Mouse (Mus musculus): ENCODE measurements around the gene Cmtm7.

Cmtm7 gene

DNA sequence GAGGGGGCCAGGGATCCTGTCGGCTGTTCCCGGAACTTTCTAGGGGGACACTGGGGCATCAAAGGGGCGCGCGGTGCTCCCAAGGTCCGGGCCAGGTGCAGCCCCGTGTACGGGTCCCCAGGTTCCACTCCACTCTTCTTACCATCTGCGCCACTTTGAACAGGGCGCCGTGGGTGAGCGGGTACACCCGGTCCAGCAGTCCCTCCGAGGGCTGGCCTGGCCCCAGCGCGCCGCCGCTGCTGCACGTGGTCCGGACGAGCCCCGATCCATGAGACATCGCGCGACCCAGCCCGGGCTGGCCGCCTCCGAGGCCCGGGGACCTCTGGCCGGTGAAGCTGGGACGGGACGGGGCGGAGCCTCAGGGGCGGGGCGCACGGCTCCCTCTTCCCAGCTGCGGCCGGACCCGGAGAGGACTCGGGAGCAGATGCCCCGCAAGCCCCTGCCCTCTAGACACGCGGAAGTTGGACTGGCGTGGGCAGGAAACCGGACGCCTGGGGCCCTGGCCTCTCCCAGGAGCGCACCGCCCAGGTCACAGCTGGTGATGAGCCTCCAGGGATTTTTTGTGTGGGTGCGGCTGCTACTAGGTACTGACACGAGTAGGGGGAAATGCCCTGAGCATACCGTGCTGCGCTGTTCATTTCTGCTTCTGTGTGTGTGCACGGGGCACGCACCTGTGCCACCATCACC lies at the start of gene Cmtm7:
Cmtm7 (minus strand) TSS at position 331 of the 687 bp plus-strand sequence.
- DNase-seq (ENCODE audit: low spot score): peak; percentile 47

DNA sequence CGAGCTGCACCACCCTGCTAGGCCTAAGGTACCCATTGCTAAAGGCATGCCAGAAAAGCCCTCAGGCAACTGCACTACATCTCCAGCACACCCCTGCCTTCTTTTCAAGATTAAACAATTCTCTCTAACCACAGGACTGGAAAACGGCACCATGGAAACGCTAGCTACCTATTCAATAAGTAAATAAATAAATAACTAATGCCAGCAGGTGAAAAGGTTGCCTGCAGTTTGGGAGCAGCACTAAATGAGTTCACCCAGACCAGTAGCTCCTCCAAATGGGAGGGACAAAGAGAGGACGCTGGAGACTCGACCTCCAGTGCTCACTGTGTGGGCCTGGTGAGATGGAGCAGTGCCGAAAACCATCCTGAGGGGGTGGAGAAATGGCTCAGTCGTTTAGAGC lies 48.7 kb upstream of the Cmtm7 start:
- DNase-seq (ENCODE audit: low spot score): no peak

DNA sequence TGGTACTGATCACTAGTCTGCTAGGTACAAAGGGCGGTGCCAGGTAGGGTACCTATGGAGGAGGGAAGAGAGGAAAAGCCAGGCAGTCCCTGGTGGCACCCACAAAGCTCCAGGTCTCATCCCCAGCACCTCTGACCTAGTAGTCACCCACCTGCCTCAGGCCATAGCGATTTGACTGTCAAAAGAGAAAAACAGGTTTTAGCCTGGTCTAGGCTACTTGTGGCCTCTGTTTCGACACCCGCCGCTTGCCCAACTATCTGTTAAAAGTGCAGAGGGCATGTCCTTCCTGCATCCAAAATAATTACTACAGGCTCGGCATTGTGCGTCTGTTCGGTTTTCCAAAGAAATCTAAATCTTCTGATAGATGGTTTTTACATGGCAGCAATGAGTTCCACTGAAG lies 48.0 kb upstream of the Cmtm7 start:
- DNase-seq (ENCODE audit: low spot score): no peak

DNA sequence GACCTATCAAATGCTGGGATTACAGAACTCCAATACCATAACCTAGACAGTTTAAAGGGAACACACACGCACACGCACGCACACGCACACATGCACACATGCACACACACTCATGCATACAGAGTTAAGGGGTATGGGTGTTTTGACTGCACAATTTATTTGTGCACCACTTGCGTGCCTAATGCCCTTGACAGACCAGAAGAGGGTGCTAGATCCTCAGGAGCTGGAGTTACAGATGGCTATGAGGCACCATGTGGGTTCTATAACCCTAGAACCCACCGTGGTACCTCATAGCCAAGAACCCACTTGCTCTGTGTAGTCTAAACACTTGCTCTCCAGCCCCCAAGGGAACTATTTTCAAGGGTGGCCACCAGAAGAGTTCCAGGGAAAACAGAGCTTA lies 46.7 kb upstream of the Cmtm7 start:
- no peak for DNase-seq (ENCODE audit: low spot score)

DNA sequence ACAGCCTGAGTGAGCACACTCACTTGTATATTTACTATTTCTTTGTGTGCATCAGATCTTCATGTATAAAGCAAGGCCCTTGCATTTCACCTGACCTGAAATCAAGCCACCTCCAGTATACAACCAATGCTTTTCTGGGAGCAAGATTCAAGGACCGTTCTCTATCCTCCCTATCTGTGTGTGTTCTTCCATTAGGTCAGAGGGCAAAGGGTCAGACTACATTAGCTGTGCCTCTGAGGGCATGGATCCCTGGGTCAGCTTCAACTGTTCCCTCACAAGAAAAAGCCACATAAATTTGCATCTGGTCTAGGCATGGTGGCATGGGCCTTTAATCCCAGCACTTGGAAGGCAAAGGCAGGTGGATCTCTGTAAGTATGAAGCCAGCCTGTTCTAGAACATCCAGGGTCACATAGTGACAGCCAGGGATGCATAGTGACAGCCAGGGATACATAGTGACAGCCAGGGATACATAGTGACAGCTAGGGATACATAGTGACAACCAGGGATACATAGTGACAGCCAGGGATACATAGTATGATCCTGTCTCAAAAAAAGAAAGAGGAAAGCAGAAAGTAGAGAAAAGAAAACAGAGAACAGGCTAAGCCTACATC lies 45.7 kb upstream of the Cmtm7 start:
- no peak for DNase-seq (ENCODE audit: low spot score)

DNA sequence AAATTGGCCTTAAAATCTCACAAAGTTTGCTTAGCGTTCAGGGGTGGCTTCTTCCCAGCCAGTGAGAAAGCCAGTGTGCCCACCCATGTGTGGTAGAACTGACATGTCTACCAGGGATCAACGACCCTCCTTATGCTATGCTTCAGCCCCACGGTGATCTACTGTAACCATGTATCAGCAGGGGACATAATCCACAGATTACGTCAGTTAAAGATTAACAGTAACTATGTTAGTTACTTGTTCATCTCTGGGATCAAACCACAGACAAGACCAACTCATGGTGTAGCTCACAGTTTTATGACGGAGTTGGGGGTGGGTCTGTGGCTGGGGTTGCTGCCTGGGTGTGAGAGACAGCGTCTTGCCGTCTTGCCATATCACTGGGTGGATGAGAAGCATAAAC lies 42.5 kb upstream of the Cmtm7 start:
- DNase-seq (ENCODE audit: low spot score): no peak

DNA sequence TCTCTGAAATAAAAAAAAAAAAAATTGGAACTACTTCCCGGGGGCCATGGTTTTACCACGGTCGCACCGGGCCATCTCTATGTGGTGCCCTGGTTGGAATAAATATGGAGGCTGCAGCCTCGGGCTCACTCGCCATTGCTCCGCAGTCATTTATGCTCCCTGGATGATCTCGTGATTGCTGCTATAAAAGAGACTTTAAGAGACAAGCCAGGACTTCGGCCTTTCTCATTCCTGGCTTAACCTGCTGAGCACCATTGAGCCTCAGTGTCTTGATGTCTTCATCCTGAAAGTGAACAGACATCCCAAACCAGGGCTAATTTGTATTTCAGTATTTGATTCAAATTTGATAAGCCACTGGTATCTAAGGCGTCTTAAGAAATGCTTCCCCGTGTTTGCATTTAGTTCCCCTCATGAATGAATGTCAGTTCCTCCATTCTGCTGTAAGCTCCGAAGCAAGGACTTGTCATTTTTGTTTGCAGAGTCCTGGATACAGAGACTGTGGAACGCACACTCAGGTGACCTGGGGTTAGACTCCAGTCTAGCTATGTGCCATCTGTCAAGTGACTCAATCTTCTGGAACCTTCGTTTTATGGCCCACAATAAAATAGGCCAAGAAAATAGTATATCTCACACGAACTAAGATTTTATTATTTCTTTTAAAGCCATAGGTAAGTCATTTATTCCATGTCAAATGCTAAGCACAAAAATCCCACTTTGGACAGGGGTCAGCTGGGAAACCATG lies 40.1 kb upstream of the Cmtm7 start:
- no peak for DNase-seq (ENCODE audit: low spot score)

DNA sequence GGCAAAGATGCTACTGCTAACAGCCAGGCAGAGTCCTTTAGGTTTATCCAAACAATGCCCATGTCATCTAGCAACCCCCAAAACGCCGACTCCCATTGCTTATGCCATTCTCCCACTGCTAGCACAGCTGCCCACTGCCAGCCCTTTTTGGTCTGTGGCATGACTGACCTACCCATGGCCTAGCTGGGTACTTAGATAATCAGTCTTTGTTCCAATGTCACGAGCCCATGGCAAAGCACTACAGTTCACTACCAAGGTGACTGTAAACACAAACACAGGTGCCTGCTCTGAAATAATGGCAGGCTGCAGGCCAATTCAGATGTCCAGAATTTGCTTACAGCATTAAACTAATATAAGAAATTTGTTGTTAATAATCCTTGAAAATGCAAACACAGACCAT lies 37.3 kb upstream of the Cmtm7 start:
- DNase-seq (ENCODE audit: low spot score): no peak

DNA sequence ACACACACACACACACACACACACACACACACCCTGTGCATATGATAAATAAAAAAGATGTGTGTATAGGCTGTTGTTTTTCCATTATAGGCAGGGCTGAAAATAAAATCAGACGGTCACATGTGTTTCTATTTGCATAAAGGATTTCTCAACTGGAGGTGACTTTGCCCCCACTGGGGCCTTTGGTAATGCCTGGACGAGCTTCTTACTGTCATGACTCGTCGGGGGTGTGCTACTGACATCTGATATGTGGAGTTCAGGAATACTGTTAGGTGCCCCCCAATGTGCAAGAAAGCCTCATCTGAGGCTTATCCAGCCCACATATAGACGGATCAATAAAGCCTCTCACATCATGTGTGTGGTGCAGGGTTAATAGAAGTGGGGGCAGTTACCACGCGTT lies 35.4 kb upstream of the Cmtm7 start:
- no peak for DNase-seq (ENCODE audit: low spot score)

DNA sequence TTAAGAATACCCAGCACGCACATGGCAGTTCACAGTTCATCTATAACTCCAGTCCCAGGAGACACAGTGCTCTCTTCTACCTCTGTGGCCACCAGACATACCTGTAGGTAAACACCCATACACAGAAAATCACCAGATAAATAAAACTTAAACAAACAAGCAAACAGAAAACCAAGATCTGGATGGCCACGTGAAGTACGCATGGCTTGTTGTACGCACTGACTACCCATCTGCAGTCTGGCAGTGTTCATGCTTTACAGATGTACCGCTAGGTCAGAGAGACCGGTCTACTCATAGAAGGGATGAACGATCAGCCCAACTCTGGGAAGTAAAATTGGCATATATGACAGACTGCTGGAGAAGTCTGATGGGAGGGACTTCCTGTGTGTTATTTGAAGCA lies 34.5 kb upstream of the Cmtm7 start:
- DNase-seq (ENCODE audit: low spot score): no peak

DNA sequence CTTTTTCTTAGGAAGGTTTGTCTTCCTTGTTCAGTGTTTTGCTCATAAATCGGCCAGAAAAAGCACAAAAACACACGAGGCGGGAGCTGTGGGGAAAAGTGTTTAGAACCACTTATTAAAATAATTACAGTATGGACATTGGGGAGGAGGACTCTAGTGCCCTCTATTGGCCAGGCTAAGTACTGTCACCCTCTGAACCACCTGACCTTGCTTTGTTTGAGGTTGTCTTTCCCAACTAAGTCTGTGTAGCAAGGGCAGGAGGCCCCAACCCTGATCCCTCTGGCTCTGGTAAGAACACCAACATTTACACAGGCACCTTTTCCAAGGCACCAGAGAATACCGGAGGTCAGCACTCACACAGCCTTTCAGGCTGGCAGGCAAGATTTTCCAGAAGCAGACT lies 33.7 kb upstream of the Cmtm7 start:
- DNase-seq (ENCODE audit: low spot score): no peak

DNA sequence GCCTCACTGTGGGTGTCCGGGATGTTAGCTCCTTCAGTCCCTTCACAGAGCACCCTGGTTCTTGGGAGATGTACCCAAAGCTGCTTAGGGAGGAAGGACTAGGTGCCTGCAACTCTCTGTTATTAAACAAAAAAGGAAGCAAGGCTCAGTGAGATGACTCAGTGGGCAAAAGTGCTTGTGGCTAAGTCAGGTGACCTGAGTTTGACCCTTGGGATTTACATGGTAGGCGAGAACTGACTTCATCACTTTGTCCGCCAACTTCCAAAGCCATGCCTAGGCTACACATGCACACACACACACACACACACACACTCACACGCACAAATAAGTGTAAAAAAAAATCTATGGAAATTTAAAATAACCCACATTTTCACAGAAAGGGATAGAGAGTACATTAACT lies 30.3 kb upstream of the Cmtm7 start:
- DNase-seq (ENCODE audit: low spot score): no peak

DNA sequence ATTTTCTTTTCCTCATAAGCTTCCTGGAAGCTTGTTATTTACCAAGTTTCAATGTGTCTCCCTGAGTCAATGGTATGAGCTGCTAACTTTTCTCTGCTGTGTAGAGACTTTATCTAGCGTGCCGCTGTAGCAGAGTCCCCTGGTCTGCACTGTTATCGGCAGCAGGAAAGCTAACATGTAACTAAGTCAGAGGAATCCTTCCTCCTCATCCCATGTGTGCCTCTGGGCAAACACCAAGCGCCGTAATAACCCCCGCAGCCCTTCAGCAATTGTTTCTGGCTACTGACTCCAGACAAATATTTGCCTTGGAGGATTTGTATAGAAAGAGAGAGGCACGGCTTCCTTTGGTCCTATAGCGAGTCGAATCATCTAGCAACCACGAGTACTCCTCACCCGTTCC lies 29.2 kb upstream of the Cmtm7 start:
- DNase-seq (ENCODE audit: low spot score): no peak

DNA sequence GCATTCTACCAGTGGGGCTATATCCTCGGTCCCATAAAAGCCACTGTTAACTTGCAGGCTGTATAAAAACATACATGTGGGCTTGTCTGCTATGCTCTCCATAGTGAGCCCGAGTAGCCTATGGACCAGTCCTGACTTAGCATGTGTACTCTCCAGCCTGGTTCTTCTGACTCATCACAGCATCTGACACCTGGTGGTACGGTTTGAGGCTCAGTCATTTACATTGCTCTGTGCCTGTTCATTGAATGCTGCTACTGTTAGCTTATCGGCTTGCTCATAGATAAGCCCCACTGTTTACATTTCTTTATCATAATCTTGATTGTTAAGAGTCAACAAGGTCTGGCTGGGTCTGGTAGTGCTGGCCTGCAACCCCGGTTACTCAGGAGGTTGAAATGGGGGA lies 27.0 kb upstream of the Cmtm7 start:
- no peak for DNase-seq (ENCODE audit: low spot score)

DNA sequence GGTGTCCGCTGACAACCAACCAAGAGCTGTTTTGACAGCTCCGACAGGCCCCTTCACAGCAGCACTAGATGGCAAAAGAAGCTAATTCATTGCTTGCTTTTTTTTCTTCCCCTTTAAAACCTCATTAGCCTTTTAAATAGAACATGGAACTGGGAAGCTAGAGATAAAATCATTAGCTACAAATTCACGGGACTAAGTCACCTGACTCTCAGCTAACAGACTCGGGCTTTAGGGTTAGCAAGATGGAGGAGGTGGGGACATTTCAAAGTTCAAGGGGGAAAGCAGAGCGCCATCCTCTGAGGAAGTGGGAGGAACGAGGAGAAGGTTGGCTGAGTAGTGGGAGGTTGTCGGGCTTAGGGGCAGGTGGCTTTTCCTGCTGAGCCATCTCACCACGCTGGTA lies 25.6 kb upstream of the Cmtm7 start:
- DNase-seq (ENCODE audit: low spot score): no peak

DNA sequence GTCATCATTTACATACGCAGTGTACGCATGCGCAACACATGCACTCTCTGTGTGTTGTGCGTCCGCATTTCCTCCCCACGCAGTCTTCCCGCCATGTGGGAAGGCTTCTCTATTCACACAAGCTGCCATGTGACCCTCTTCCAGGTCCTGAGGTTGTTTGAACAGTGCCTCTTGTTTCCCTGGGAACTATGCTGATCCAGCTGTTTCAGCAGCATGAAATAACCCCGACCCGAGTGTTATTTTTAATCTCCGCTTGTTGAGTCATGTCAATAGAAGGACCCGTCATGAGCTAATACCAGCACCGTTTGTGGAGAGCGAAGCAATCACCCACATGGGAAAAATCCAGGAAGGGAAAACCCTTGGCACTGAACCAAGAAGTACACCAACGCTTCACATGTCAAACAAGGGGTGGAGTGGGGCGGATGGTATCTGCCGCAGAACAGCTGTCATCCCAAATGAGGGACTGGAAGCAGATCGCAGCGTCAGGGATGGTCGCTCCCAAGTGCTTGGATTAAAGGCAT lies 23.6 kb upstream of the Cmtm7 start:
- DNase-seq (ENCODE audit: low spot score): no peak

DNA sequence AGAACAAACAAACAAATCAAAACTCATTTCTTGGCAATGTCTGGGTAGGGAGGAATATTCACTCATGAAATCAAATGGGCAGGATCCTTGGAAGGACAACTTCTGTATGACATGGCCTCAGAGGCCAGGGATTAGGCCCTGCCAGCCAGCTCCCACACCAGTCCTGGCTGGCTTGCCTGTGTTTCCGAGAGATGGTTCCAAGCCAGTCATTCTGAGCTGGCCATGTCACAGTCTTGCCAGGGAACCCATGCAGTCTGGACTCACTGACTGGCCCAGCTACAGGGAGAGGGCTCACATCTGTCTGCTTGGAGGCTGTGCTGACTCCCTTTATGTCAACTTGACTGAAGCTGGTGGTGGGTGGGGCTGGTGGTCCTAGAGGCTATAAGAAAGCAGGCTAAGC lies 20.5 kb upstream of the Cmtm7 start:
- DNase-seq (ENCODE audit: low spot score): no peak

DNA sequence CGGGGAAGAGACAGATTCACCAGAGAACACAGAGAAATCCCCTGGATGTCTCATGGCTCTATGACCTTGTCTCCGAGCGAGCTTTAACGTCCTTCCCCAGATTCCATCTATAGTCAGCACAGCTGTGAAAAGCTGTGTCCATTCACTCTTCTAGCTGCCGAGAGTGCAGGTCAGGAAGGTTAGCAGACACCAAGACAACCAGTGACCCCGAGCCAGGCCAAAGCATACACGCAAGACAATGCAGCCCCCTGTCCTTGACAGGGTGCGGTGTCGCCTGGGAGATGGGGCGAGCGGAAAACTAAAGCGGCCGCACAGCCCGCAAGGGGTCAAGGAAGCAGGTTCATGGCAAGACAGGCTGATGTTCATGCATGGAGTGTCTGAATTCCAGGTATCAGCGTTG lies 19.6 kb upstream of the Cmtm7 start:
- no peak for DNase-seq (ENCODE audit: low spot score)

DNA sequence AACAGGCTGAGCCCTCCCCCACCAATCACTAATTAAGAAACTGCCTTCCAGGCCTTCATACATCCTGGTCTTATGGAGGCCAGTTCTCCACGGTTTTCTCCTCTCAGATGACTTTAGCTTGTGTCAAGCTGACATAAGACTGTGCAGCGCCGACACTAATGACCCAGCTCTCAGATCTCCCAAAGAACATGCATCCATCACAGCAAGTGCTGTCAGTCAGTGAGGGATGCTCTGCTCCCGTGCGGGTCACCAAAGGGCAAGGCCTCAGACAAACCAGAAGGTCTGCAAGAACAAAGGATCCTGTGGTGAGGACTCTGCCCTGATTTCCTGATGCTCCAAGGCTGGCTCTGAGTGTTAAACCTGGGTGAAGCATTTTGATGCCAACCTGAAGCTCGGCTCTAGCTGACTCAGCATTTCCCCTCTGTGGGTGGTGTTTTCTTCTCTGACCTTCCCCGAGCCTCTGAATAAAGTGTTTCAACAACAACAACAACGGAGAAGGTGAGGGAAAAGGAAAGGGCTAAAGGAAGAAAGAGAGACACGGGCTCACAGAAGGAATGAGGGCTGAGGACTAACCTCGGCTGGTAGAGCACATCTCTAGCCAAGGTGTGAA lies 17.9 kb upstream of the Cmtm7 start:
- no peak for DNase-seq (ENCODE audit: low spot score)

DNA sequence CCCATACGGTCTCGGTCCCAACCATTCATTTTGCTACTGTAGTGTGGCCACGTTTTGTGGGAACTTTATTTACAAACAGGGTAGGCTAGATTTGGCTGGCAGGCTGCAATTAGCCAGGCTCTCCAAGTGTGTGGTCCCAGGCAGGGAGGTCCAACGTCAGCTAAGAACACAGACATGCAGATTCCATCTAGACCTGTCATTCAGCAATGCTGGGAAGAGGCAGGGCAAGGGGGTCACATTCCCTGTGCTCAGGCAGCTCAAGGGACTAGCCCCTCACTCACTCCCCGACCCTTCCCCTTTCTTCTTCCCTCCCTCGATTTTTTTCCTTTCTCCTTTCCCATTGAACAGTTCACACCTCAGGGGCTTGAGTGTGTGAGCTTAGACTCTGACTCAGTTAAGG lies 17.2 kb upstream of the Cmtm7 start:
- DNase-seq (ENCODE audit: low spot score): no peak

DNA sequence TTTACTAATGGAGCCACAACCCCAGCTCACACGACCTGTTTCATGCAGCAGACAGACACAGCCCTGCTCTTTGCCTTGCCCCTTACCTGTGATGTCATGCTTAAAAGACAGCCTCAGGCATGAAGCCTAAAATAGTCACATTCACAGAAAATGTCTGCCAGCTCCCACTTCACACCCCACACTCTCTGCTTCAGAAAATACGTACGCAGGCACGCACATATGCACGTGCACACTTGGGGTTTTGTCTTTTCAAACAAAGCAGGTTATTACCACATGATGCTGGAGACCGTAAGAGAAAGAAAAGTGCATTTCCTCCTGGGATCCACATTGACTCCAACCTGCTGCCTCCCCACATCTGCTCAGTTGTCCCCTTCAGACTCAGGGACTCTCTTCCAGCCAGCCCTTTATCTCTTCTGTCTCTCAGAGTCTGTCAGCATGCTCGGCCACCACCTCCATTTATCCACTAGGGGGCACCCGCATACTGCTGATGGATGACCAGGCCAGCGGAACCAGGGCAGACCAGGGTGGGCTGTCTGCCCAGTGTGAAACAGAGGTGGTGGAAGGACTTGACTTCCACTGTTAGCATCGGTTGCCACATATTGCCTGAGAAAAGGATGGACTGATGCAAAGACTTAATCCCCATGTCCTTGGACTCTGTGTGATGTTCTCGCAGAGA lies 15.8 kb upstream of the Cmtm7 start:
- peak; percentile 30 for DNase-seq (ENCODE audit: low spot score)

DNA sequence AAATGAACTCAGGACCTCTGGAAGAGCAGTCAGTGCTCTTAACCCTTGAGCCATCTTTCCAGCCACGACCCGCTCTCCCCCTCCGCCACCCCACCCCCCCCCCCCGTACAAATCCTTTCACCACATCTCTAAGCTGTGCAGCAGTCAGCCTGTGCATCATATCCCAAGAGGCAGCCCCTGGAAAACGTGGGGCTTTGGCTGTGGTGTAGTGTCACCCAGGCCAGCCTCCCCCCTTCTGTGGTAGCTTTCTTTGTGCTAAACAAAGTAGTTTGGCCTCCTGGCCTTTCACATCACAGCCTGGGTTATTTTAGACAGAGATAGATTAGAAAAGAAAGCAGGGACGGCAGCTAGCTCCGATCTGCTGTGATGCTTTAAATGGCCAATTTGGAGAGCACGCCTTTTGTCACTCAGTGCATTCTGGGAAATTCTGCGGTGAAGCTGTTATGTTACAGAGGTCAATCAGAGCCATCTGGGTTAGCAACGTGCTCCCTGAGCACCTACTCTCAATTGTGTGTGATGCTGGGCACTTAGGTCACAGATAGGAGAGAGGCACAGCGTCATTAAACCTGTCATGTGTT lies 14.9 kb upstream of the Cmtm7 start:
- DNase-seq (ENCODE audit: low spot score): no peak

Measured in urinary bladder, postnatal 10 days (tissue).